Mouse (Mus musculus) lung, embryonic 15.5 days (tissue): ENCODE data around the gene Olfr18. TPM values are rescaled to one million over a fixed set of nuclear protein-coding genes. Genes with fewer than 3 reads are reported as not detected.

Experiments
- polyA plus RNA-seq: library from polyadenylated mRNA; unstranded; fragments of >200 nt; fragmentation: Nextera tagmentation; extraction: Ambion mirVana; gene quantifications from 2 replicates; pipeline ENCODE4 v1.2.1, GENCODE M21; 2015

Gene Olfr18
- polyA plus RNA-seq, 1 experiment from 2014 or later, result not detected

Other genes starting within 250 kb of the Olfr18 start
- gene Olfr868, start 237.5 kb downstream of the Olfr18 start, polyA plus RNA-seq, result not detected in 2 replicates
- gene Olfr869, start 207.1 kb downstream of the Olfr18 start, polyA plus RNA-seq, result not detected in 2 replicates
- not detected in 2 replicates for gene Olfr870, start 162.0 kb downstream of the Olfr18 start, polyA plus RNA-seq
- gene Olfr871, start 123.9 kb downstream of the Olfr18 start, polyA plus RNA-seq, result not detected in 2 replicates
- not detected in 2 replicates for gene Olfr872, start 99.0 kb downstream of the Olfr18 start, polyA plus RNA-seq
- not detected in 2 replicates for gene Olfr39, start 53.7 kb downstream of the Olfr18 start, polyA plus RNA-seq
- not detected in 2 replicates for gene Olfr873, start 37.6 kb downstream of the Olfr18 start, polyA plus RNA-seq
- gene Zfp560, start 49.1 kb upstream of the Olfr18 start, polyA plus RNA-seq, result 34.6 and 37.0 TPM in 2 replicates
- gene Zfp26, start 124.1 kb upstream of the Olfr18 start, polyA plus RNA-seq, result 19.7 and 21.6 TPM in 2 replicates
- gene Zfp426, start 156.7 kb upstream of the Olfr18 start, polyA plus RNA-seq, result 19.2 and 22.8 TPM in 2 replicates
- gene Zfp266, start 185.3 kb upstream of the Olfr18 start, polyA plus RNA-seq, result 103 and 107 TPM in 2 replicates
- gene Zfp846, start 245.2 kb upstream of the Olfr18 start, polyA plus RNA-seq, result 14.9 and 17.7 TPM in 2 replicates